Mouse (Mus musculus): ENCODE results near the gene Gpr22. TPM values are rescaled to one million over a fixed set of nuclear protein-coding genes. Genes with fewer than 3 reads are reported as not detected.

The Gpr22 gene
- polyA plus RNA-seq, 1 experiment from 2014 or later: 0.08 TPM

- H3K9ac ChIP-seq (replicated peaks; ENCODE audit: low read depth): no peak overlapping the region
- WGBS: 73% methylated on average over 5 of the region's 5 CpGs
Observed at GRCm38 (mm10) chr12:31700623-31701347, 13.0 kb downstream of the Gpr22 start.

GRCm38 (mm10) chr12:31693278-31693677 is 20.5 kb downstream of the Gpr22 start:
- Histone ChIP-seq H3K36me3 (ENCODE audit: insufficient read depth, low read length) (no peaks in the 10 kb centered on the region), H3K9ac (replicated peaks; ENCODE audit: low read depth) (no peak overlapping the region), H3K9me3 (ENCODE audit: low read length) (peaks cover 3% of the 10 kb centered on the region; the same call in 1 of the 2 replicates), H3K4me2 (replicated peaks; ENCODE audit: low read depth, low read length) (no peak overlapping the region), H3K4me1 (ENCODE audit: insufficient read depth, low read depth, low read length) (no peaks in the 10 kb centered on the region), H3K27ac (ENCODE audit: low read length) (no peak overlapping the region), H3K4me3 (ENCODE audit: low read depth, low read length) (no peak overlapping the region), H3K27me3 (replicated peaks; ENCODE audit: insufficient read depth, low read length) (no peaks in the 10 kb centered on the region)
- TF ChIP-seq CTCF (IDR thresholded peaks at IDR 0.05) (no peak), EP300 (IDR thresholded peaks at IDR 0.05) (no peak)
- 90% methylated on average over 1 of the region's 1 CpGs for WGBS
- ATAC-seq: no peak
- no peak for DNase-seq (ENCODE audit: low spot score)

More at GRCm38 (mm10) chr12:31700623-31701347, 13.0 kb downstream of the Gpr22 start:
- H3K4me2 ChIP-seq (replicated peaks; ENCODE audit: low read depth, low read length): no peak overlapping the region
- no peak overlapping the region for H3K27ac ChIP-seq (ENCODE audit: low read length)
- H3K4me3 ChIP-seq (ENCODE audit: low read depth, low read length): no peak overlapping the region
- peaks cover 3% of the 10 kb centered on the region; the same call in 1 of the 2 replicates for H3K9me3 ChIP-seq (ENCODE audit: low read length)
- H3K36me3 ChIP-seq (ENCODE audit: insufficient read depth, low read length): no peaks in the 10 kb centered on the region
- no peaks in the 10 kb centered on the region for H3K4me1 ChIP-seq (ENCODE audit: insufficient read depth, low read depth, low read length)
- no peak for TF ChIP-seq CTCF (IDR thresholded peaks at IDR 0.05)
- no peak for TF ChIP-seq EP300 (IDR thresholded peaks at IDR 0.05)
- DNase-seq (ENCODE audit: low spot score) (no peak), ATAC-seq (no peak)
- H3K27me3 ChIP-seq (replicated peaks; ENCODE audit: insufficient read depth, low read length): no peaks in the 10 kb centered on the region

GRCm38 (mm10) chr12:31686679-31687078 is 27.1 kb downstream of the Gpr22 start:
- 89% methylated on average over 3 of the region's 3 CpGs for WGBS
- no peak for ATAC-seq

GRCm38 (mm10) chr12:31667187-31667586 is 46.6 kb downstream of the Gpr22 start:
- Histone ChIP-seq H3K4me3 (ENCODE audit: low read depth, low read length) (no peak overlapping the region), H3K27ac (ENCODE audit: low read length) (no peak overlapping the region), H3K27me3 (replicated peaks; ENCODE audit: insufficient read depth, low read length) (no peaks in the 10 kb centered on the region), H3K9me3 (ENCODE audit: low read length) (no peaks in the 10 kb centered on the region), H3K9ac (replicated peaks; ENCODE audit: low read depth) (no peak overlapping the region), H3K4me2 (replicated peaks; ENCODE audit: low read depth, low read length) (no peak overlapping the region), H3K36me3 (ENCODE audit: insufficient read depth, low read length) (0 out of 2 replicates have a peak, but pooled peaks cover 11% of the 10 kb centered on the region), H3K4me1 (ENCODE audit: insufficient read depth, low read depth, low read length) (no peaks in the 10 kb centered on the region)
- no peak for ATAC-seq
- no peak for TF ChIP-seq CTCF (IDR thresholded peaks at IDR 0.05)
- TF ChIP-seq EP300 (IDR thresholded peaks at IDR 0.05): no peak
- no peak for DNase-seq (ENCODE audit: low spot score)
- WGBS: 69% methylated on average over 3 of the region's 3 CpGs

More at GRCm38 (mm10) chr12:31686679-31687078, 27.1 kb downstream of the Gpr22 start:
- Histone ChIP-seq H3K9me3 (ENCODE audit: low read length) (no peaks in the 10 kb centered on the region), H3K27ac (ENCODE audit: low read length) (no peak overlapping the region), H3K4me2 (replicated peaks; ENCODE audit: low read depth, low read length) (no peak overlapping the region), H3K36me3 (ENCODE audit: insufficient read depth, low read length) (peaks cover 4% of the 10 kb centered on the region; the same call in 1 of the 2 replicates), H3K27me3 (replicated peaks; ENCODE audit: insufficient read depth, low read length) (no peaks in the 10 kb centered on the region), H3K9ac (replicated peaks; ENCODE audit: low read depth) (no peak overlapping the region), H3K4me3 (ENCODE audit: low read depth, low read length) (no peak overlapping the region), H3K4me1 (ENCODE audit: insufficient read depth, low read depth, low read length) (no peaks in the 10 kb centered on the region)
- DNase-seq (ENCODE audit: low spot score): no peak
- TF ChIP-seq CTCF (IDR thresholded peaks at IDR 0.05): no peak
- TF ChIP-seq EP300 (IDR thresholded peaks at IDR 0.05): no peak

- Histone ChIP-seq H3K4me3 (ENCODE audit: low read depth, low read length) (no peak overlapping the region), H3K27me3 (replicated peaks; ENCODE audit: insufficient read depth, low read length) (no peaks in the 10 kb centered on the region), H3K4me1 (ENCODE audit: insufficient read depth, low read depth, low read length) (no peaks in the 10 kb centered on the region), H3K9me3 (ENCODE audit: low read length) (no peaks in the 10 kb centered on the region), H3K4me2 (replicated peaks; ENCODE audit: low read depth, low read length) (no peak overlapping the region), H3K9ac (replicated peaks; ENCODE audit: low read depth) (no peak overlapping the region), H3K36me3 (ENCODE audit: insufficient read depth, low read length) (0 out of 2 replicates have a peak, but pooled peaks cover 11% of the 10 kb centered on the region), H3K27ac (ENCODE audit: low read length) (no peak overlapping the region)
- TF ChIP-seq EP300 (IDR thresholded peaks at IDR 0.05) (no peak), CTCF (IDR thresholded peaks at IDR 0.05) (no peak)
- ATAC-seq: no peak
- DNase-seq (ENCODE audit: low spot score): no peak
- WGBS: 79% methylated on average over 6 of the region's 6 CpGs
Observed at GRCm38 (mm10) chr12:31665999-31666398, 47.7 kb downstream of the Gpr22 start.

Other genes starting within 250 kb of the Gpr22 start
- gene Cbll1, start 214.3 kb downstream of the Gpr22 start, polyA plus RNA-seq (2015; fragmentation: Nextera tagmentation; extraction: Ambion mirVana): 7.2 and 9.0 TPM in 2 replicates
- gene Slc26a4, start 154.0 kb downstream of the Gpr22 start, polyA plus RNA-seq (2015; fragmentation: Nextera tagmentation; extraction: Ambion mirVana): 0.54 TPM in 1 of 2 replicates, not detected in the other
- gene Bcap29, start 79.3 kb downstream of the Gpr22 start, polyA plus RNA-seq (2015; fragmentation: Nextera tagmentation; extraction: Ambion mirVana): 30.1 and 30.3 TPM in 2 replicates
- 7.4 and 8.9 TPM in 2 replicates for gene Dus4l, start 59.1 kb downstream of the Gpr22 start, polyA plus RNA-seq (2015; fragmentation: Nextera tagmentation; extraction: Ambion mirVana)
- 17.0 and 21.9 TPM in 2 replicates for gene Cog5, start 59.1 kb downstream of the Gpr22 start, polyA plus RNA-seq (2015; fragmentation: Nextera tagmentation; extraction: Ambion mirVana)
- 162 and 168 TPM in 2 replicates for gene Hbp1, start 236.6 kb upstream of the Gpr22 start, polyA plus RNA-seq (2015; fragmentation: Nextera tagmentation; extraction: Ambion mirVana)

Data from lung, postnatal 0 days (tissue).